Mouse (Mus musculus): ENCODE data around the gene Ctrb1.

DNA sequence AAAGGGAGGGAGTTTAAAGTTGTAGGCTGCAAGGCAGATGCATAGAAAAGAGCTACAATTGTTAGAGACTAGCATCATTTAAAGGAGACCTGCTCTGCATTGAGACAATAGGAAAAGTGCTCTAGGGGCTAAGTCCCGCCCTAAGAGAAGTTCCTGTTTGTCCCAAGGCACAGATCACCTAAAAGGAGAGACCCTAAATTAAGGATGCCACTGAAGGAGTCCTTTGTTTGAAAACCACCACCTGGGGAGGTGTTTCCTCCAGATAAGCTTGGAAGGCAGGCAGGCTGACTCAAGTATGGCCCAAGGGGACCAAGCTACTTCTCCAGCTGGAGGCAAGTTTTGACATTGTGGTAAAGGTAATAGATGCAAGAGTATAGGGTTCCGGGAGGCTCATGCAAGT lies 42.0 kb downstream of the Ctrb1 start:
- no peak for TF ChIP-seq POLR2A (IDR thresholded peaks at IDR 0.05; ENCODE audit: control insufficient read depth, extremely low read depth, insufficient read depth, low read length, poor library complexity)
- no peak for TF ChIP-seq CTCF (IDR thresholded peaks at IDR 0.05; ENCODE audit: borderline replicate concordance, control insufficient read depth, extremely low read depth, insufficient read depth, low read length, poor library complexity)
